Mouse (Mus musculus): Measurements from ENCODE around the gene Nhlrc2.

Gene Nhlrc2

GRCm38 (mm10) chr19:56621876-56622275 lies 73.8 kb downstream of the Nhlrc2 start:
- DNase-seq (ENCODE audit: low spot score in 2 of 2): no peak

GRCm38 (mm10) chr19:56627881-56628472 lies 79.9 kb downstream of the Nhlrc2 start:
- no peak for DNase-seq (ENCODE audit: low spot score in 2 of 2)

GRCm38 (mm10) chr19:56629647-56630046 lies 81.6 kb downstream of the Nhlrc2 start:
- DNase-seq (ENCODE audit: low spot score in 2 of 2): no peak

- peak; percentile 18 to 32 for DNase-seq (ENCODE audit: low spot score in 2 of 2)
Observed at GRCm38 (mm10) chr19:56631017-56631416, 83.0 kb downstream of the Nhlrc2 start.

- DNase-seq (ENCODE audit: low spot score in 2 of 2): no peak
Observed at GRCm38 (mm10) chr19:56631451-56631901, 83.4 kb downstream of the Nhlrc2 start.

- DNase-seq (ENCODE audit: low spot score in 2 of 2): peak in 1 of 2 experiments; percentile 22
Observed at GRCm38 (mm10) chr19:56637035-56637683, 89.1 kb downstream of the Nhlrc2 start.

GRCm38 (mm10) chr19:56637684-56638049 lies 89.6 kb downstream of the Nhlrc2 start:
- DNase-seq (ENCODE audit: low spot score in 2 of 2): no peak

- peak; percentile 51 to 67 for DNase-seq (ENCODE audit: low spot score in 2 of 2)
Observed at GRCm38 (mm10) chr19:56647451-56648120, 99.5 kb downstream of the Nhlrc2 start.

- no peak for DNase-seq (ENCODE audit: low spot score in 2 of 2)
Observed at GRCm38 (mm10) chr19:56651262-56651661, 103.2 kb downstream of the Nhlrc2 start.

- no peak for DNase-seq (ENCODE audit: low spot score in 2 of 2)
Observed at GRCm38 (mm10) chr19:56652034-56652962, 104.2 kb downstream of the Nhlrc2 start.

All from right cerebral cortex, adult 2 months (tissue).